Mouse (Mus musculus) thymus, adult 2 months (tissue): ENCODE results near the gene Robo1. TPM values are rescaled to one million over a fixed set of nuclear protein-coding genes. Genes with fewer than 3 reads are reported as not detected.

Experiments
- DNase-seq: peaks from one replicate; pipeline ENCODE4 v3.0.0; 2021
- H3K27ac ChIP-seq: fragments of 200-500 bp; 2 replicates; pipeline ENCODE4 v1.5.1; 2012; ENCODE audit warnings: low read length, control low read depth; ENCODE audit not compliant: control insufficient read depth, insufficient read depth
- H3K27me3 ChIP-seq: fragments of 200-500 bp; 2 replicates; pipeline ENCODE4 v1.6.1; 2012; ENCODE audit warnings: mild to moderate bottlenecking, low read length, moderate library complexity, mixed read lengths; ENCODE audit not compliant: control insufficient read depth, insufficient read depth
- H3K36me3 ChIP-seq: fragments of 200-500 bp; 2 replicates; pipeline ENCODE4 v1.6.1; 2012; ENCODE audit warnings: mild to moderate bottlenecking, low read length, moderate library complexity; ENCODE audit not compliant: control insufficient read depth, insufficient read depth
- H3K4me1 ChIP-seq: fragments of 200-500 bp; replicated peaks from 2 replicates; pipeline ENCODE4 v1.6.1; 2012; ENCODE audit warnings: low read length; ENCODE audit not compliant: control insufficient read depth, insufficient read depth
- H3K4me3 ChIP-seq: fragments of 200-500 bp; 2 replicates; pipeline ENCODE4 v1.5.1; 2012; ENCODE audit warnings: mild to moderate bottlenecking, low read length, control low read depth, moderate library complexity; ENCODE audit not compliant: control insufficient read depth, insufficient read depth
- CTCF ChIP-seq: fragments of 200-500 bp; IDR thresholded peaks from 2 replicates; pipeline ENCODE4 v1.5.1; 2012; ENCODE audit warnings: mild to moderate bottlenecking, control low read depth, low read length, moderate library complexity, borderline replicate concordance; ENCODE audit not compliant: control insufficient read depth, poor library complexity, insufficient read depth; ENCODE audit errors: extremely low read depth
- POLR2A ChIP-seq: fragments of 200-500 bp; IDR thresholded peaks from 2 replicates; pipeline ENCODE4 v1.6.1; 2012; ENCODE audit warnings: mild to moderate bottlenecking, low read length, control low read depth, moderate library complexity; ENCODE audit not compliant: control insufficient read depth, poor library complexity, insufficient read depth; ENCODE audit errors: extremely low read depth
- WGBS: fragments of 180-500 bp; shearing (Covaris S2); methylation state at CpG from one replicate; pipeline ENCODE4 v1.1.7; 2018; 5-methylcytosine and 5-hydroxymethylcytosine counted together
- polyA plus RNA-seq: library from polyadenylated mRNA; depleted of rRNA; stranded (reverse); fragments of >200 nt; gene quantifications from 2 replicates; pipeline ENCODE4 v1.2.3, GENCODE M21; 2012

Gene Robo1
- polyA plus RNA-seq, 1 experiment, result 5.8 TPM

GRCm38 (mm10) chr16:72685604-72686479, 377.7 kb downstream of the Robo1 start:
- H3K36me3 ChIP-seq, result no peaks in the 10 kb centered on the region
- no peaks in the 10 kb centered on the region for H3K27me3 ChIP-seq
- H3K4me1 ChIP-seq, result no peaks in the 10 kb centered on the region
- 86% methylated on average over 6 of the region's 6 CpGs for WGBS
- no peak overlapping the region for H3K27ac ChIP-seq
- DNase-seq, result no peak
- no peak overlapping the region for H3K4me3 ChIP-seq
- TF ChIP-seq CTCF (no peak), POLR2A (no peak)

- Histone ChIP-seq H3K27me3 (no peaks in the 10 kb centered on the region), H3K4me1 (no peaks in the 10 kb centered on the region), H3K27ac (no peak overlapping the region), H3K4me3 (no peak overlapping the region), H3K36me3 (no peaks in the 10 kb centered on the region)
- TF ChIP-seq POLR2A, result no peak
- TF ChIP-seq CTCF, result no peak
- 95% methylated on average over 11 of the region's 11 CpGs for WGBS
- no peak for DNase-seq
These were observed 378.5 kb downstream of the Robo1 start for GRCm38 (mm10) chr16:72686480-72687053.

- TF ChIP-seq CTCF (no peak), POLR2A (no peak)
- Histone ChIP-seq H3K4me1 (no peaks in the 10 kb centered on the region), H3K4me3 (no peak overlapping the region), H3K27ac (no peak overlapping the region), H3K36me3 (no peaks in the 10 kb centered on the region), H3K27me3 (no peaks in the 10 kb centered on the region)
- 89% methylated on average over 3 of the region's 3 CpGs for WGBS
- no peak for DNase-seq
These were observed 379.5 kb downstream of the Robo1 start for GRCm38 (mm10) chr16:72687651-72688050.

- Histone ChIP-seq H3K36me3 (no peaks in the 10 kb centered on the region), H3K4me1 (no peaks in the 10 kb centered on the region), H3K4me3 (no peak overlapping the region), H3K27ac (no peak overlapping the region), H3K27me3 (no peaks in the 10 kb centered on the region)
- WGBS, result 95% methylated on average over 6 of the region's 6 CpGs
- DNase-seq, result no peak
- TF ChIP-seq CTCF (no peak), POLR2A (no peak)
These were observed 380.1 kb downstream of the Robo1 start for GRCm38 (mm10) chr16:72688185-72688681.

- 73% methylated on average over 3 of the region's 3 CpGs for WGBS
- no peak for TF ChIP-seq POLR2A
- TF ChIP-seq CTCF, result no peak
- H3K27ac ChIP-seq, result no peak overlapping the region
- DNase-seq, result no peak
- H3K4me1 ChIP-seq, result no peaks in the 10 kb centered on the region
- H3K4me3 ChIP-seq, result no peak overlapping the region
- H3K27me3 ChIP-seq, result no peaks in the 10 kb centered on the region
- no peaks in the 10 kb centered on the region for H3K36me3 ChIP-seq
These were observed 383.8 kb downstream of the Robo1 start for GRCm38 (mm10) chr16:72691909-72692308.

- no peak overlapping the region for H3K4me3 ChIP-seq
- H3K4me1 ChIP-seq, result no peaks in the 10 kb centered on the region
- TF ChIP-seq POLR2A (no peak), CTCF (no peak)
- H3K27ac ChIP-seq, result no peak overlapping the region
- 90% methylated on average over 14 of the region's 14 CpGs for WGBS
- no peaks in the 10 kb centered on the region for H3K27me3 ChIP-seq
- no peaks in the 10 kb centered on the region for H3K36me3 ChIP-seq
- DNase-seq, result no peak
These were observed 385.6 kb downstream of the Robo1 start for GRCm38 (mm10) chr16:72693446-72694274.
